ENCODE assay signal across 9 mouse cellular contexts in the genomic region with DNA sequence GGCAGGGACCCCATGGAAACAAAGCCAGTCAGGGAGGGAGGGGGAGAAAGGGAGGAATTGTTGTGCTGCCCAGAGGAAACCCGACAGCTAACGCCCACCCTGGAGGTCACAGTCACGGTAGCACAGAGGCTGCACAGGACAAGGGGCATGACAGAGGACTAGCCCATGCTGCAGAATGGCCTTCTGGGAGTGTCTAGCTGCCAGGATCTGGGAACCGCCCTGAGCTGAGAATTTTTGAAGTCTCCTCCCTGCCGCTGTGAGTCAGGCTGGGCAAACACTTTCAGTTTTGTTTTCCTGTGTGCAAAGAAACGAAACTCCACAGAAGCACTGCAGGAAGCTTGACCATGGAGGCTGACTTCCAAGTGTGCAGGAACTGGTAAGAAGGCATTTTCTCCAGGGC. TPM values are rescaled to one million over a fixed set of nuclear protein-coding genes. Genes with fewer than 3 reads are reported as not detected.
DNase-seq lines count a peak whose midpoint lies in the region; ATAC-seq and TF ChIP-seq lines count a peak whose summit lies in the region.
"Had no signal": no experiment of that assay in that cellular context is flagged by ENCODE, and none has a peak within 500 bp of the region (broad histone marks: within the 10 kb centered on the region; RNA-seq: fewer than 3 reads in every experiment).

A gene (plus strand): TSS at position 296 of the 400 bp plus-strand sequence.

- peak within 1 kb of the TSS; percentile 83 for H3K27ac ChIP-seq in left cerebral cortex, adult 2 months
- peak within 1 kb of the TSS; percentile 6; the same call in 1 of the 2 replicates for H3K27ac ChIP-seq in intestine, embryonic 16.5 days (ENCODE audit: low read length)
- H3K27ac ChIP-seq in lung, embryonic 15.5 days = peak within 1 kb of the TSS; percentile 71
- H3K27ac ChIP-seq in small intestine, adult 2 months (ENCODE audit: insufficient read depth, low read depth, low read length) = peak within 1 kb of the TSS; percentile 80
- H3K27ac ChIP-seq: embryonic facial prominence, embryonic 12.5 days had no signal

- H3K27me3 ChIP-seq in intestine, embryonic 16.5 days (replicated peaks; ENCODE audit: control insufficient read depth, insufficient read depth, low read length) = no peaks in the 10 kb centered on the region
- no peaks in the 10 kb centered on the region for H3K27me3 ChIP-seq in lung, embryonic 15.5 days
- no peaks in the 10 kb centered on the region for H3K27me3 ChIP-seq in small intestine, adult 2 months (ENCODE audit: control insufficient read depth, insufficient read depth, low read length)
- H3K27me3 ChIP-seq: embryonic facial prominence, embryonic 12.5 days had no signal

- H3K4me3 ChIP-seq in left cerebral cortex, adult 2 months = peak within 1 kb of the TSS; percentile 42
- peak within 1 kb of the TSS; percentile 28 for H3K4me3 ChIP-seq in intestine, embryonic 16.5 days (ENCODE audit: low read length)
- H3K4me3 ChIP-seq in lung, embryonic 15.5 days = peak within 1 kb of the TSS; percentile 33
- peak within 1 kb of the TSS; percentile 63 for H3K4me3 ChIP-seq in small intestine, adult 2 months (ENCODE audit: low read depth, low read length)
- H3K4me3 ChIP-seq: embryonic facial prominence, embryonic 12.5 days had no signal

- no peaks in the 10 kb centered on the region for H3K36me3 ChIP-seq in intestine, embryonic 16.5 days (ENCODE audit: control insufficient read depth, insufficient read depth, low read length)
- no peaks in the 10 kb centered on the region for H3K36me3 ChIP-seq in lung, embryonic 15.5 days
- H3K36me3 ChIP-seq in small intestine, adult 2 months (ENCODE audit: control insufficient read depth, insufficient read depth, low read length) = peaks cover 20% of the 10 kb centered on the region; the same call in 1 of the 2 replicates
- H3K36me3 ChIP-seq: embryonic facial prominence, embryonic 12.5 days had no signal

- H3K9ac ChIP-seq in intestine, embryonic 16.5 days (ENCODE audit: low read depth, low read length) = peak within 1 kb of the TSS; percentile 46; the same call in 1 of the 2 replicates
- H3K9ac ChIP-seq in lung, embryonic 15.5 days = no peak within 1 kb of the TSS
- H3K9ac ChIP-seq: embryonic facial prominence, embryonic 12.5 days had no signal

- intact Hi-C loops in left cerebral cortex, adult 2 months (cut with DNase I) = no loop called here
- intact Hi-C loops in left cerebral cortex, postnatal 4 days (cut with DNase I) = no loop called here

- H3K4me2 ChIP-seq in intestine, embryonic 16.5 days (ENCODE audit: low read depth, low read length) = peak within 1 kb of the TSS; percentile 44
- peak within 1 kb of the TSS; percentile 54 for H3K4me2 ChIP-seq in lung, embryonic 15.5 days
- H3K4me2 ChIP-seq: embryonic facial prominence, embryonic 12.5 days had no signal

- 14% methylated on average over 6 of the region's 6 CpGs for WGBS in intestine, embryonic 16.5 days
- 10% methylated on average over 6 of the region's 6 CpGs for WGBS in lung, embryonic 15.5 days
- WGBS in small intestine, adult 2 months = 1% methylated on average over 6 of the region's 6 CpGs

- TF ChIP-seq POLR2A in small intestine, adult 2 months (IDR thresholded peaks at IDR 0.05; ENCODE audit: low read depth, low read length) = no peak; the same call in 1 of the 2 replicates

- DNase-seq in left cerebral cortex, adult 2 months (ENCODE audit: extremely low spot score in 1 of 2, low spot score in 2 of 2) = peak in 1 of 2 experiments; percentile 18
- no peak for DNase-seq in left cerebral cortex, postnatal 4 days
- peak; percentile 82 for DNase-seq in adrenal gland, postnatal 14 days
- no peak for DNase-seq in gonadal fat pad, adult 2 months (ENCODE audit: low read depth)
- no peak for DNase-seq in right cerebral cortex, postnatal 10 days (ENCODE audit: low spot score in 2 of 2)

- H3K4me1 ChIP-seq in intestine, embryonic 16.5 days (ENCODE audit: control insufficient read depth, insufficient read depth, low read length) = 0 out of 2 replicates have a peak, but pooled peaks cover 4% of the 10 kb centered on the region
- peaks cover 17% of the 10 kb centered on the region for H3K4me1 ChIP-seq in lung, embryonic 15.5 days
- H3K4me1 ChIP-seq in small intestine, adult 2 months (ENCODE audit: control insufficient read depth, insufficient read depth, insufficient read length, low read length) = peaks cover 17% of the 10 kb centered on the region
- H3K4me1 ChIP-seq: embryonic facial prominence, embryonic 12.5 days had no signal

- peak; percentile 89 for ATAC-seq in intestine, embryonic 16.5 days
- ATAC-seq in lung, embryonic 15.5 days (ENCODE audit: borderline replicate concordance, extremely low read depth, low FRiP score, low TSS enrichment) = peak; percentile 76

- no peak for TF ChIP-seq CTCF in left cerebral cortex, adult 2 months (IDR thresholded peaks at IDR 0.05)
- no peak for TF ChIP-seq CTCF in small intestine, adult 2 months (IDR thresholded peaks at IDR 0.05; ENCODE audit: extremely low read depth, insufficient read length, insufficient replicate concordance, low read depth, low read length)

- no peaks in the 10 kb centered on the region for H3K9me3 ChIP-seq in intestine, embryonic 16.5 days (ENCODE audit: control insufficient read depth, low read length)
- H3K9me3 ChIP-seq in lung, embryonic 15.5 days = no peaks in the 10 kb centered on the region
- H3K9me3 ChIP-seq: embryonic facial prominence, embryonic 12.5 days had no signal

RNA-seq across cellular contexts. Expression of the gene that starts here (rescaled TPM):
- 1 to 10 TPM; 3.8 to 5.2 TPM for total RNA-seq in left cerebral cortex, adult 2 months (2021)
- 1 to 10 TPM in 1 of 2 experiments, under 1 TPM in 1; 0.70 to 1.2 TPM for total RNA-seq in left cerebral cortex, postnatal 4 days (2021)
- total RNA-seq in adrenal gland, postnatal 14 days (2021) = 15.3 and 16.5 TPM in 2 replicates
- polyA plus RNA-seq in gonadal fat pad, adult 2 months (2012; rRNA removed) = 15.5 and 21.2 TPM in 2 replicates
- polyA plus RNA-seq in intestine, embryonic 16.5 days (2015; fragmentation: Nextera tagmentation; extraction: Ambion mirVana) = 4.8 and 5.4 TPM in 2 replicates
- polyA plus RNA-seq in lung, embryonic 15.5 days (2015; fragmentation: Nextera tagmentation; extraction: Ambion mirVana) = 6.0 and 7.3 TPM in 2 replicates
- 7.6 and 28.3 TPM in 2 replicates for polyA plus RNA-seq in small intestine, adult 2 months (2012; rRNA removed)

Comparison
In these comparisons a context has a peak if more than half of its experiments do, and no peak if none do; other contexts are left out.
1. H3K27ac ChIP-seq: peak in every context shown above with its lines; median percentile 83 in left cerebral cortex, adult 2 months; 80 in small intestine, adult 2 months; 71 in lung, embryonic 15.5 days; 6 in intestine, embryonic 16.5 days.